Mouse (Mus musculus): ENCODE data around the gene Ccdc136. TPM values are rescaled to one million over a fixed set of nuclear protein-coding genes. Genes with fewer than 3 reads are reported as not detected.
A peak's percentile ranks its signal among the peaks of the same experiment; 100 is the strongest.

The Ccdc136 gene
- polyA plus RNA-seq, 2 experiments = 0.17 to 0.27 TPM

DNA sequence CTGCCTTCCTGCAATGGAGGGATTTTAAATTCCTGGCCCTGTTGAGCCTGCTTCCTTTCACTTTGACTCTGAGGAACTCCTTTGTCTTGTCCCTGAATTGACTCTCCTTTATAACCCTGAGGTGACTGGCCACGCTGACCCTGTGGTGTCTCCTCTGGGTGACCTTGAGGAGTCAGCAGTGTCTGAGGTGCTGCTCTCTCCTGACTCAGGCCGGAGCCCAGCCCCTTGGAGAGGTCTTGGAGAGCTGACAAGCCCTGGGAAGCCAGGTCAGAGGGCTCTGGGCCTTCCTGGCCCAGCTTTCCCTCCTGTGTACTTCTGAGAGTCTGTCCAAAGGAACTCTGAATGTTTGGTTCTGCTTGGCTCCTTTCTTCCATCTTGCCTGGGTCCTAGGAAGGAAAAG, 78.6 kb downstream of the Ccdc136 start:
- DNase-seq (ENCODE audit: low read depth in 3 of 3, low spot score in 3 of 3) (no peak), ATAC-seq (ENCODE audit: insufficient read depth) (no peak)
- H3K4me2 ChIP-seq (ENCODE audit: low read depth) = peak overlapping the region; percentile 79
- H3K9ac ChIP-seq (replicated peaks) = no peak overlapping the region
- TF ChIP-seq CTCF (IDR thresholded peaks at IDR 0.05; ENCODE audit: low read depth) = no peak
- no peak for TF ChIP-seq EP300 (IDR thresholded peaks at IDR 0.05; ENCODE audit: low read depth)
- no peaks in the 10 kb centered on the region for H3K4me1 ChIP-seq (replicated peaks; ENCODE audit: control insufficient read depth in 2 of 2, insufficient read depth in 2 of 2, low read length in 1 of 2)
- no peaks in the 10 kb centered on the region; the same call in 1 of the 2 replicates for H3K36me3 ChIP-seq (replicated peaks; ENCODE audit: control insufficient read depth, insufficient read depth, low read depth)
- H3K4me3 ChIP-seq (ENCODE audit: insufficient read depth in 1 of 2, low read depth in 2 of 2, low read length in 2 of 2) = no peak overlapping the region; a peak in 1 of 4 replicates
- H3K9me3 ChIP-seq (ENCODE audit: control insufficient read depth, low read length) = no peaks in the 10 kb centered on the region
- no peaks in the 10 kb centered on the region; the same call in none of the 2 replicates for H3K27me3 ChIP-seq (ENCODE audit: control insufficient read depth, insufficient read depth, low read length)
- H3K27ac ChIP-seq = no peak overlapping the region
- WGBS (ENCODE audit: insufficient replicate concordance) = 57% methylated on average over 2 of the region's 2 CpGs

Small RNA genes within 50 kb of the gene (microRNA-seq; reads per million reads assigned to microRNA genes)
- gene Gm26220 = not detected
- not detected for gene Gm44354

Other genes starting within 250 kb of the Ccdc136 start
- 6.8 and 11.6 TPM in 2 replicates for gene Rbm28, start 231.3 kb upstream of the Ccdc136 start, polyA plus RNA-seq (2012; rRNA removed)
- gene Rbm28, start 231.3 kb upstream of the Ccdc136 start, polyA plus RNA-seq (2014; fragmentation: Nextera tagmentation; extraction: Ambion mirVana) = 9.9 and 13.8 TPM in 2 replicates
- gene Prrt4, start 216.7 kb upstream of the Ccdc136 start, polyA plus RNA-seq (2012; rRNA removed) = 0.01 and 0.02 TPM in 2 replicates
- not detected in 2 replicates for gene Prrt4, start 216.7 kb upstream of the Ccdc136 start, polyA plus RNA-seq (2014; fragmentation: Nextera tagmentation; extraction: Ambion mirVana)
- gene Impdh1, start 179.9 kb upstream of the Ccdc136 start, polyA plus RNA-seq (2012; rRNA removed) = 5.2 and 5.3 TPM in 2 replicates
- 5.5 and 5.8 TPM in 2 replicates for gene Impdh1, start 179.9 kb upstream of the Ccdc136 start, polyA plus RNA-seq (2014; fragmentation: Nextera tagmentation; extraction: Ambion mirVana)
- 11.4 and 15.3 TPM in 2 replicates for gene Hilpda, start 123.8 kb upstream of the Ccdc136 start, polyA plus RNA-seq (2012; rRNA removed)
- gene Hilpda, start 123.8 kb upstream of the Ccdc136 start, polyA plus RNA-seq (2014; fragmentation: Nextera tagmentation; extraction: Ambion mirVana) = 14.4 and 14.7 TPM in 2 replicates
- 0.17 and 0.23 TPM in 2 replicates for gene Fam71f2, start 116.7 kb upstream of the Ccdc136 start, polyA plus RNA-seq (2012; rRNA removed)
- gene Fam71f2, start 116.7 kb upstream of the Ccdc136 start, polyA plus RNA-seq (2014; fragmentation: Nextera tagmentation; extraction: Ambion mirVana) = not detected in 2 replicates
- not detected in 2 replicates for gene Fam71f1, start 77.2 kb upstream of the Ccdc136 start, polyA plus RNA-seq (2012; rRNA removed)
- not detected in 2 replicates for gene Fam71f1, start 77.2 kb upstream of the Ccdc136 start, polyA plus RNA-seq (2014; fragmentation: Nextera tagmentation; extraction: Ambion mirVana)
- gene Calu, start 48.2 kb upstream of the Ccdc136 start, polyA plus RNA-seq (2012; rRNA removed) = 40.1 and 49.1 TPM in 2 replicates
- gene Calu, start 48.2 kb upstream of the Ccdc136 start, polyA plus RNA-seq (2014; fragmentation: Nextera tagmentation; extraction: Ambion mirVana) = 93.5 and 97.1 TPM in 2 replicates
- not detected in 2 replicates for gene Opn1sw, start 7.8 kb upstream of the Ccdc136 start, polyA plus RNA-seq (2012; rRNA removed)
- 0.06 TPM in 1 of 2 replicates, not detected in the other for gene Opn1sw, start 7.8 kb upstream of the Ccdc136 start, polyA plus RNA-seq (2014; fragmentation: Nextera tagmentation; extraction: Ambion mirVana)
- 0.23 and 0.30 TPM in 2 replicates for gene Flnc, start 36.9 kb downstream of the Ccdc136 start, polyA plus RNA-seq (2012; rRNA removed)
- 0.14 and 0.33 TPM in 2 replicates for gene Flnc, start 36.9 kb downstream of the Ccdc136 start, polyA plus RNA-seq (2014; fragmentation: Nextera tagmentation; extraction: Ambion mirVana)
- gene Atp6v1f, start 71.4 kb downstream of the Ccdc136 start, polyA plus RNA-seq (2012; rRNA removed) = 107 and 111 TPM in 2 replicates
- 137 and 139 TPM in 2 replicates for gene Atp6v1f, start 71.4 kb downstream of the Ccdc136 start, polyA plus RNA-seq (2014; fragmentation: Nextera tagmentation; extraction: Ambion mirVana)
- 0.11 TPM in 1 of 2 replicates, not detected in the other for gene Atp6v1fnb, start 75.1 kb downstream of the Ccdc136 start, polyA plus RNA-seq (2012; rRNA removed)
- not detected in 2 replicates for gene Atp6v1fnb, start 75.1 kb downstream of the Ccdc136 start, polyA plus RNA-seq (2014; fragmentation: Nextera tagmentation; extraction: Ambion mirVana)
- 2.0 and 2.6 TPM in 2 replicates for gene Kcp, start 111.6 kb downstream of the Ccdc136 start, polyA plus RNA-seq (2012; rRNA removed)
- gene Kcp, start 111.6 kb downstream of the Ccdc136 start, polyA plus RNA-seq (2014; fragmentation: Nextera tagmentation; extraction: Ambion mirVana) = 0.67 and 1.2 TPM in 2 replicates
- 5.7 and 6.4 TPM in 2 replicates for gene Irf5, start 130.3 kb downstream of the Ccdc136 start, polyA plus RNA-seq (2012; rRNA removed)
- 5.5 and 6.8 TPM in 2 replicates for gene Irf5, start 130.3 kb downstream of the Ccdc136 start, polyA plus RNA-seq (2014; fragmentation: Nextera tagmentation; extraction: Ambion mirVana)
- gene Tnpo3, start 213.6 kb downstream of the Ccdc136 start, polyA plus RNA-seq (2012; rRNA removed) = 20.6 and 27.8 TPM in 2 replicates
- gene Tnpo3, start 213.6 kb downstream of the Ccdc136 start, polyA plus RNA-seq (2014; fragmentation: Nextera tagmentation; extraction: Ambion mirVana) = 30.5 and 36.4 TPM in 2 replicates

All from liver, embryonic 14.5 days (tissue).